Mouse (Mus musculus) embryonic fibroblast, embryonic 13.5 days (primary cell): ENCODE data around the gene Gm43720. TPM values are rescaled to one million over a fixed set of nuclear protein-coding genes. Genes with fewer than 3 reads are reported as not detected.
A peak's percentile ranks its signal among the peaks of the same experiment; 100 is the strongest.

ENCODE experiments used
- H3K27ac ChIP-seq: 2 replicates; pipeline ENCODE4 v1.5.1; 2012; ENCODE audit warnings: low read length, control low read depth, inconsistent platforms; ENCODE audit not compliant: insufficient read depth
- H3K4me1 ChIP-seq: 2 replicates; pipeline ENCODE4 v1.6.1; 2011; ENCODE audit warnings: low read length; ENCODE audit not compliant: control insufficient read depth, insufficient read depth
- H3K4me3 ChIP-seq: 2 replicates; pipeline ENCODE4 v1.5.1; 2011; ENCODE audit warnings: mild to moderate bottlenecking, control low read depth, low read length; ENCODE audit not compliant: insufficient read depth
- CTCF ChIP-seq: IDR thresholded peaks from 2 replicates; pipeline ENCODE4 v1.5.1; 2011; ENCODE audit warnings: mild to moderate bottlenecking, control low read depth, low read length, moderate library complexity, borderline replicate concordance; ENCODE audit not compliant: insufficient read depth
- POLR2A ChIP-seq: IDR thresholded peaks from 2 replicates; pipeline ENCODE4 v1.6.1; 2011; ENCODE audit warnings: low read depth, mild to moderate bottlenecking, control low read depth, low read length, moderate library complexity
- polyA plus RNA-seq: library from polyadenylated mRNA; stranded (reverse); fragments of >200 nt; gene quantifications from 2 replicates; pipeline ENCODE4 v1.2.4, GENCODE M21; 2011; ENCODE audit warnings: low read depth; ENCODE audit not compliant: missing spikeins, insufficient read length

Gene Gm43720
- not detected in 2 replicates for polyA plus RNA-seq

DNA sequence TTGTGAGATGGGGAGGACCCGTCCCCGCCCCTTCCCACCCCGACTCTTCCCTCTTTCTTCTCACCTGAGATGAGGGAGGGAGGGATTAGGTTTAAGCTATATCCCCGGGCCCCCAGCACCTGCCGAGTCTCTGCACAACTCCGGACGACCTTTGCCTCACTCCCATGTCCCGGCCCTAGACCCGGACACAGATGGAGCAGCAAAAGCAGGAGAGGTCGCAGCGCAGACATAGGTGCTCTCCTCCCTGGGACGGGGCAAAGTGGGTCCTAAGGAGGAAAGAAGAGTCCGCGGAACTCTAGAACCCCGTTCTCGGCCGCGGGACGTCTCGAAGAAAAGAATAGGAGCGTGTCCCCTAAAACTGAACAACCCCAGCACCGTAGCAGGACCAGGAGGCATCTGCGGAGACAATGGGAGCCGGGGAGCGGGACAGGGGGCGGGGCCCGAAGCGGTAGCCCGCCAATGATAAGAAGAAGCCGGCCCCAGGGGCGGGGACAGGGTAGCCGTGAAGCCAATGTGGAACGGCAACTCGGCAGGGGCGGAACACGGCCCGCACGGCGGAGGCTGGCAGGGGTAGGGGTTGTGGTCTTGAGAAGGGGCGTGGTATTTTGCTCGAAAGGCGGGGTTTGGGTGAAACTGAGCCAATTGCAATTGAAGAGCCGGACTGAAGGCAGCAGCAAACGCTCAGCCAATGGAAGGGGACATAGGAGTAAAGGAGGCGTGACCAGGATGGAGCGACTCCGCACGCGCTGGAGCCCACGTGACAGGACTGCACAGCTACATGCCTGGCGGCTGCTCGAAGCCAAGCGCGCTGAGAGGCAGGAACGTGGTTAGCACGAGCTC is at the start of gene Gm43720, which contains the start of the genes Gpc2 and Stag3:
Gene Gm43720 (minus strand): TSS at position 374 of the 840 bp plus-strand sequence.
Gene Gpc2 (minus strand): TSS at position 421 of the 840 bp plus-strand sequence.
Gene Stag3 (plus strand): TSS at position 656 of the 840 bp plus-strand sequence.
- Histone ChIP-seq H3K4me1 (no peaks in the 10 kb centered on the region; the same call in 1 of the 2 replicates), H3K4me3 (peak within 1 kb of the TSS; percentile 70), H3K27ac (no peak within 1 kb of the TSS)
- peak; percentile 81 for TF ChIP-seq POLR2A
- no peak for TF ChIP-seq CTCF

GRCm38 (mm10) chr5:138312795-138313194 is 33.0 kb upstream of the Gm43720 start:
- H3K27ac ChIP-seq, result no peak overlapping the region
- no peak overlapping the region for H3K4me3 ChIP-seq
- no peaks in the 10 kb centered on the region for H3K4me1 ChIP-seq
- TF ChIP-seq CTCF, result no peak
- no peak for TF ChIP-seq POLR2A

DNA sequence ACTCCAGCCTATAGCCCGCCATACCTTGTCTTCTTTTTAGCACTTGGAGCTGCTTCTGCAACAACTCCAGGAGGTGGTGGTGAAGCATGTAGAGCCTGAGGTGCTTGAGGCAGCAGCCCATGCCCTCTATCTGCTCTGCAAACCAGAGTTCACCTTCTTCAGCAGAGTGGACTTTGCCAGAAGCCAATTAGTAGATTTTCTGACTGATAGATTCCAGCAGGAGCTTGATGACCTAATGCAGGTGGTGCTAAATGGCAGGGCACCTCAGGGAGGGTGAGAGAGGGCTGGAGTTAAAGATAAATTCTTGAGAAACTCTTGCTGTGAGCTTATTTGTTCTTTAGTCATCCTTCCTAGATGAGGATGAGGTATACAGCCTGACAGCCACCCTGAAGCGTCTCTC is 19.9 kb upstream of the Gm43720 start:
- Histone ChIP-seq H3K4me3 (no peak overlapping the region), H3K27ac (no peak overlapping the region), H3K4me1 (no peaks in the 10 kb centered on the region)
- TF ChIP-seq POLR2A (no peak), CTCF (no peak)

GRCm38 (mm10) chr5:138294158-138294557 is 14.4 kb upstream of the Gm43720 start:
- TF ChIP-seq CTCF (no peak), POLR2A (no peak)
- no peak overlapping the region for H3K27ac ChIP-seq
- no peak overlapping the region for H3K4me3 ChIP-seq
- H3K4me1 ChIP-seq, result no peaks in the 10 kb centered on the region

DNA sequence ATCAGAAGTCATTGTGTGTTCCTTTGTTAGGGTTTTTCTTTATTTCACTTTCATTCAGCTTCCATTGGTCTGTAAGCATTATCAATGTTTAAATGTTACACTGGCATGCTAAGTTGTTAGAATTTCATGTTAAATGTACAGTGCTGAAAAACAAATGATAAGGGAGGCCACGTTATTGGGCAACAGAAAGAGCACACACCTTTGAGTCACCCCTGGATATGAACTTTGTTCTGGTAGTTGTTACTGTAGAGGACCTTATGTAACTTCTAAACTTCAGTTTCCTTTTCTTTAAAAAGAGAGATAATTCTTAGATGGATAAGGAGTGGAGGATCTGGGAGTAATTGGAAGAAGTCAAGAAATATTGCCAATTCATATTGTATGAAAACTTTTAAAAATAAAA is 11.9 kb upstream of the Gm43720 start:
- no peak for TF ChIP-seq CTCF
- no peak for TF ChIP-seq POLR2A
- H3K4me3 ChIP-seq, result no peak overlapping the region
- H3K4me1 ChIP-seq, result no peaks in the 10 kb centered on the region
- H3K27ac ChIP-seq, result no peak overlapping the region

DNA sequence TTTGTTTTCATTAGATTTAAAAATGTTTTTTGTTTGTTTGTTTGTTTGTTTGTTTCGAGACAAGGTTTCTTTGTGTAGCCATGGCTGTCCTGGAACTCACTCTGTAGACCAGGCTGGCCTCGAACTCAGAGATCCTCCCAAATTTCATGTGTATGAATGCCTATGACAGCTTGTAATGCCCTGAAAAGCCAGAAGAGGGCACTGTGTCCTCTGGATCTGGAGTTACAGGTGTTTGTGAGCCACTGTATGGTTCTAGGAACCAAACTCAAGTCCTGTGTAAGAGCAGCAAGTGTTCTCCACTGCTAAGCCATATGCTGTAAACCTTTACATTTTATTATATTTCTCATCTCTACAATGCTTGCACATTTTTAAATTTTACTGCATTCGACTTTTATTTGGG is 8.1 kb upstream of the Gm43720 start:
- H3K4me1 ChIP-seq, result no peaks in the 10 kb centered on the region
- TF ChIP-seq POLR2A (no peak), CTCF (no peak)
- no peak overlapping the region for H3K27ac ChIP-seq
- H3K4me3 ChIP-seq, result no peak overlapping the region

DNA sequence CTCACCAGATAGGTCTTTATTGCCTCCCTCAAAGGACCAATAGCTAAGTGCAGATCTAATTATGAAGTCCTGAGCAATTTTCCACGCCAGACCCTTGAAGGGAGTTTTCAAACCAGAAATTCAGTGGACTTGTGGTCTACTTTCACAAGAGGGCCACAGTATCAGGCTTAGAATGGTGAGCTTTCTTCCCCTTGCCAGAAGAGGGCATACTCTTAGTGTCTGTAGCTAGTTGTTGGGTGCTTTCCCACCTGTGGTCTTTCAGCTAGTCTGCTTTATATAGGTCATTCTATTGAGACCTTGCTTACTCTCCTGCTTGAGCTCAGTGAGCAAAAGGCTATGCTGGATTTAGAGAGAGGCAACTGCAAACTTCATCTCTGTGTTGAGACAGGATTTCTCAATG is 3.8 kb upstream of the Gm43720 start:
- TF ChIP-seq POLR2A (no peak), CTCF (no peak)
- Histone ChIP-seq H3K4me3 (no peak overlapping the region), H3K4me1 (no peaks in the 10 kb centered on the region; the same call in 1 of the 2 replicates), H3K27ac (no peak overlapping the region)

GRCm38 (mm10) chr5:138281798-138282197 is 2.0 kb upstream of the Gm43720 start:
- Histone ChIP-seq H3K27ac (no peak overlapping the region), H3K4me1 (no peaks in the 10 kb centered on the region; the same call in 1 of the 2 replicates), H3K4me3 (no peak overlapping the region)
- no peak for TF ChIP-seq CTCF
- no peak for TF ChIP-seq POLR2A

DNA sequence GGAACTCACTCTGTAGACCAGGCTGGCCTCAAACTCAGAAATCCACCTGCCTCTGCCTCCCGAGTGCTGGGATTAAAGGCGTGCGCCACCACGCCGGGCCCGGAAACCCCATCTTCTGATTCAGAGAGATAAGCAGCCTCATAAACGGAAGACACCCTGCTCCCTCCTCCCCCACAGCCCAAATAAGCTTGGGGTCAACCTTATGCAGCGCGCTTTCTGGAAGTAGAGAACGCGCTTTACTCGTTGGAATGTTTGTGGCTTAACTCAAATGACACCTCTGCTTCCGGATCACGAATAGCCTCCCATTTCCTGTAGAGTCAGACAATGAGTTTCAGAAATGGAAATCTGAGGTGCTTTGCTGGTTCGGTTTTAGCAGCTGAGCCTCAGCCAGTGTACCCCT is 1.1 kb upstream of the Gm43720 start:
- no peak overlapping the region for H3K4me3 ChIP-seq
- H3K27ac ChIP-seq, result no peak overlapping the region
- TF ChIP-seq POLR2A (no peak), CTCF (no peak)
- no peaks in the 10 kb centered on the region; the same call in 1 of the 2 replicates for H3K4me1 ChIP-seq

DNA sequence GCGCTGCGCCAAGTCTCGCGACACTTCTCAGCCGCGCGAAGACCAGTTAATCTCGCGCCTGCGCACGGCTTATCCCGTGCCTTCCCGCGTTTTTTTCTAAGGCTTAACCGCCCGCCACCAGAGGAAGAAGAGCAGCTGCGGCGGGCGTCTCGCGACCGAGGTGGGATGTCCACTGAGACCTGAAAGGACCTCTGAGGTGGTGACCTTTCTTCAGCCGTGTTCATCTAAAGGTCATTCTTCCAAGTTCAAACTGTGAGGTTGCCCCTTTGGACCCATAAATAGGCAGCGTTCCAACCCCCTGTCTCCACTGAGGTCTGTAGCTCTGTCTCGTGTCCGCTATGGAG is 639 bp upstream of the Gm43720 start:
- Histone ChIP-seq H3K27ac (no peak overlapping the region), H3K4me3 (no peak overlapping the region), H3K4me1 (no peaks in the 10 kb centered on the region; the same call in 1 of the 2 replicates)
- TF ChIP-seq POLR2A, result no peak
- TF ChIP-seq CTCF, result no peak
